Mouse (Mus musculus) liver, adult 2 months (tissue): Measurements from ENCODE around the gene Gm8251.

Source experiments
- CTCF ChIP-seq: fragments of 200-500 bp; IDR thresholded peaks from 2 replicates; pipeline ENCODE4 v1.5.1; 2011; ENCODE audit warnings: low read depth, low read length, control low read depth
- POLR2A ChIP-seq: fragments of 200-500 bp; IDR thresholded peaks from 2 replicates; pipeline ENCODE4 v1.6.1; 2011; ENCODE audit warnings: low read length, control low read depth; ENCODE audit not compliant: insufficient read depth; ENCODE audit errors: extremely low read depth

GRCm38 (mm10) chr1:44064625-44065024 lies 2.9 kb upstream of the Gm8251 start:
- no peak for TF ChIP-seq POLR2A
- no peak for TF ChIP-seq CTCF
